Mouse (Mus musculus) thymus, adult 2 months (tissue): ENCODE results near the gene Mpdz. TPM values are rescaled to one million over a fixed set of nuclear protein-coding genes. Genes with fewer than 3 reads are reported as not detected.

Source experiments
- DNase-seq: peaks from one replicate; pipeline ENCODE4 v3.0.0; 2021
- H3K27ac ChIP-seq: fragments of 200-500 bp; 2 replicates; pipeline ENCODE4 v1.5.1; 2012; ENCODE audit warnings: low read length, control low read depth; ENCODE audit not compliant: control insufficient read depth, insufficient read depth
- H3K27me3 ChIP-seq: fragments of 200-500 bp; 2 replicates; pipeline ENCODE4 v1.6.1; 2012; ENCODE audit warnings: mild to moderate bottlenecking, low read length, moderate library complexity, mixed read lengths; ENCODE audit not compliant: control insufficient read depth, insufficient read depth
- H3K36me3 ChIP-seq: fragments of 200-500 bp; 2 replicates; pipeline ENCODE4 v1.6.1; 2012; ENCODE audit warnings: mild to moderate bottlenecking, low read length, moderate library complexity; ENCODE audit not compliant: control insufficient read depth, insufficient read depth
- H3K4me1 ChIP-seq: fragments of 200-500 bp; replicated peaks from 2 replicates; pipeline ENCODE4 v1.6.1; 2012; ENCODE audit warnings: low read length; ENCODE audit not compliant: control insufficient read depth, insufficient read depth
- H3K4me3 ChIP-seq: fragments of 200-500 bp; 2 replicates; pipeline ENCODE4 v1.5.1; 2012; ENCODE audit warnings: mild to moderate bottlenecking, low read length, control low read depth, moderate library complexity; ENCODE audit not compliant: control insufficient read depth, insufficient read depth
- CTCF ChIP-seq: fragments of 200-500 bp; IDR thresholded peaks from 2 replicates; pipeline ENCODE4 v1.5.1; 2012; ENCODE audit warnings: mild to moderate bottlenecking, control low read depth, low read length, moderate library complexity, borderline replicate concordance; ENCODE audit not compliant: control insufficient read depth, poor library complexity, insufficient read depth; ENCODE audit errors: extremely low read depth
- POLR2A ChIP-seq: fragments of 200-500 bp; IDR thresholded peaks from 2 replicates; pipeline ENCODE4 v1.6.1; 2012; ENCODE audit warnings: mild to moderate bottlenecking, low read length, control low read depth, moderate library complexity; ENCODE audit not compliant: control insufficient read depth, poor library complexity, insufficient read depth; ENCODE audit errors: extremely low read depth
- WGBS: fragments of 180-500 bp; shearing (Covaris S2); methylation state at CpG from one replicate; pipeline ENCODE4 v1.1.7; 2018; 5-methylcytosine and 5-hydroxymethylcytosine counted together
- polyA plus RNA-seq: library from polyadenylated mRNA; depleted of rRNA; stranded (reverse); fragments of >200 nt; gene quantifications from 2 replicates; pipeline ENCODE4 v1.2.3, GENCODE M21; 2012; rRNA removed

Gene Mpdz
- polyA plus RNA-seq: 1.1 and 1.8 TPM in 2 replicates

DNA sequence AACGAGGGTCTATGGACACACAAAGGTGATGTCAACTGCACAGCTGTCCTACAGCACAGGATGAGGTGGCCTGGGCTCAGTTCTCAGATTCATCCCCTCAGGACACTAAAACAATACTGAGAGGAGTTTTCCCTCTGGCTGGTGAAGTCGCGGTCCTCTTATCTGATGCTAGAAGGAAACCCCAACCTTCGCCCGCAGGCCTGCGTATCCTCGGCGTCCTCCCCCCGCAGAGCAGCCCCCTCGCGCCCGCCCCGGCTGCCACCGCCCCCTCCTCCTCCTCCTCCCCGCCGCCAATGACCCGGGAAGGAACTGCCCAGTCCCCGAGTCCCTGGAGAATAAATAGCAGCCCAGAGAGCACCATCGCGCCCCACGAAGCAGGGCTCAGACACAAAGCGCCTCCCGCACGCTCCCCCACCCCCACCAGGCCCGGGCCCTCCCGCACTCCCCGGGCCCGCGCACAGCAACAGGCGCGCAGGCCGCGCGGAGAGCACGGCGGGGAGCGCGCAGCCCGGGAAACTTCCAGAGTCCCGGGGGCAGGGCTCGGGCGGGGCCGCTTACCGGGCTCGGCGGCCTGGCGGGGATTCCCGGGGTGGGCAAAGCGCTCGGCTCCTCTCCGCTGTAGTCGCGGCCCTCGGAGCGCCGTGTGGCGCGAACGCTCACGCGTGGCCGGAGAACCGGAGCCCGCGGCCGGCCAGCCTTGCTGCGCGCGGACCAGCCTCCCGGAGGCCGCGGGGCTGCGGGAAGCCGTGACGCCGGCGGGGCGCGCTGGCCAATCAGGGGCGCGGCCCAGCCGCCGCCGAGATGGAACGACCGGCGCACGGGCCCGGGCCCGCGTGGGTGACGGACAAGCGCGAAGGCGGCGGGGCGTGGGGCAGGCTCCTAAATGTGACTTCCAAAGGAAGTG lies at the start of gene Mpdz:
TSS of gene Mpdz (minus strand) at position 738 of the 904 bp plus-strand sequence.
- H3K4me1 ChIP-seq: no peaks in the 10 kb centered on the region
- no peaks in the 10 kb centered on the region for H3K27me3 ChIP-seq
- 2% methylated on average over 92 of the region's 97 CpGs for WGBS
- no peak for TF ChIP-seq CTCF
- TF ChIP-seq POLR2A: no peak
- DNase-seq: no peak
- H3K36me3 ChIP-seq: no peaks in the 10 kb centered on the region
- H3K4me3 ChIP-seq: peak within 1 kb of the TSS; percentile 17; the same call in 1 of the 2 replicates
- no peak within 1 kb of the TSS for H3K27ac ChIP-seq

DNA sequence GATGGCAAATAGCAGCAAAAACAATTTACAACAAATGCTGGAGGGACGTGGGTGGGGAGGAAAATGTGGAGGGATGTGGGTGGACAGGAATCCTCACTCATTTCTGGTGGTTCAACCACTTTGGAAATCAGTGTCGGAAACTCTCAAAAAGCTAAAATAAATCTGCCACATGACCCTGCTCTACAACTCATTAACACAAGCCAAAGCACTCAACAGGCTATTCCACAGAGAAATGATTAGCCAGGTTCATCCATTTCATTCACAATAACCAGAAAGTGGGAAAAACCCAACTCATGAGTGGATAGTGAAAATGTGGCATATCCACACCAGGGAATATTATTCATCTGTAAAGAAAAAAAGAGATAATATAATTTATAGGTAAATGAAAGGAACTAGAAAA lies 47.9 kb upstream of the Mpdz start:
- H3K36me3 ChIP-seq: no peaks in the 10 kb centered on the region

DNA sequence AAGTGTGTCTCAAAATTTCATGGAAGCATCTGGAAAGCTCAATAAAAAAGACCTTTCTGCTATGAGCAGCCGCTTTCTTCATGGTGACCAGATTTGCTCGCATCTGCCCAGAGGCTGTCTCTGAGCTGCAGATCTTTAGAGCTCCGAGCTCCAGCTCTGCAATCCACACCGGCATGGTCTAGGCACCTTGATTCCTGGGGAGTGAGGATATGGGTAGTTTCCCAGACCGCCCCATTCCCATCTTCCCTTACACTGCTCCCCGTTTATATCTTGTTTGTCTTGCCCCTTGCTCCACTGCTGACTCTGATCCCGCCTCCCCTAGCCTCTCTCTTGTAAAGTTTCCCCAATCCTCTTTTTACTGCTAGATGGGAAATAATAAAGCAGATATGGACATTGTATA lies 42.0 kb upstream of the Mpdz start:
- Histone ChIP-seq H3K4me1 (no peaks in the 10 kb centered on the region), H3K4me3 (no peak overlapping the region), H3K27ac (no peak overlapping the region), H3K36me3 (no peaks in the 10 kb centered on the region), H3K27me3 (no peaks in the 10 kb centered on the region)
- no peak for TF ChIP-seq CTCF
- TF ChIP-seq POLR2A: no peak
- WGBS: 85% methylated on average over 7 of the region's 7 CpGs
- no peak for DNase-seq

More for the DNA sequence above, 47.9 kb upstream of the Mpdz start:
- WGBS: 83% methylated on average over 2 of the region's 2 CpGs
- no peak for DNase-seq
- no peaks in the 10 kb centered on the region for H3K27me3 ChIP-seq
- H3K27ac ChIP-seq: no peak overlapping the region
- TF ChIP-seq CTCF (no peak), POLR2A (no peak)
- no peaks in the 10 kb centered on the region for H3K4me1 ChIP-seq
- no peak overlapping the region for H3K4me3 ChIP-seq

DNA sequence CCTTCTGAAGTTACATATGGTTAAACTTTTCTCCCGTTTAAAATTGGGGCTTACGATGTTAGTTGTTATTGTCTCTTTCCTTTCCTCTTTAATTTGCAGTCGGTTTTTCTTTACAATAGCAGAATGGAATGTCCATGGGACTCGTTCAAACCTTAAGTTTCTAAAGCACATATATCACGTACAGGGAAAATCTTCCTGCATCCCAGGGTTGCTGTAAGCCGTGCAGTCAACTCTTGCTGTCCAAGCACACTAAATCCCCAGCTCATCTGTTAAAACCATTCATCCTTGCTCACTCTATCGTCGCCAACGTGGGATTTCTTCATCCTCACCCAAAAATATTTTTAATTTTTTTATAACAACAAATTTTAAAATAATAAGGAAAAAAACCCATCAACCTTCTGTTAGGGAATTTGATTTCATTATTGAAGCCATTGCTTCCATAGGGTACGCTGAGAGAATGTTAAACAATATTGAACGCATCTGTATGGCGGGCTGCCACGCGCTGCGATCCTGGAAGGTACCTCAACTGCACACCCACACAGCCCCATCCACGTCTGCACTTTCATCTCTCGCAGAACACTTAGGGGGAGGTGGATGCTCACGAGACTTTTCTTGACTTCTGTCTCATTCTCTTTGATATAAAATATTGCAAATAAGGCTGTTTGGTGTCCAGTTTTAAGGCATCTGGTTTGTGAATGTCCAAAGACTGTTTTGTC lies 41.4 kb upstream of the Mpdz start:
- Histone ChIP-seq H3K27ac (no peak overlapping the region), H3K4me1 (no peaks in the 10 kb centered on the region), H3K36me3 (no peaks in the 10 kb centered on the region), H3K27me3 (no peaks in the 10 kb centered on the region), H3K4me3 (no peak overlapping the region)
- TF ChIP-seq CTCF: no peak
- no peak for TF ChIP-seq POLR2A
- WGBS: 82% methylated on average over 18 of the region's 18 CpGs
- DNase-seq: no peak

- Histone ChIP-seq H3K36me3 (no peaks in the 10 kb centered on the region), H3K4me1 (no peaks in the 10 kb centered on the region), H3K27me3 (no peaks in the 10 kb centered on the region), H3K4me3 (no peak overlapping the region), H3K27ac (no peak overlapping the region)
- no peak for DNase-seq
- no peak for TF ChIP-seq CTCF
- no peak for TF ChIP-seq POLR2A
- WGBS: 55% methylated on average over 6 of the region's 6 CpGs
Observed at GRCm38 (mm10) chr4:81483159-81483558, 40.5 kb upstream of the Mpdz start.

DNA sequence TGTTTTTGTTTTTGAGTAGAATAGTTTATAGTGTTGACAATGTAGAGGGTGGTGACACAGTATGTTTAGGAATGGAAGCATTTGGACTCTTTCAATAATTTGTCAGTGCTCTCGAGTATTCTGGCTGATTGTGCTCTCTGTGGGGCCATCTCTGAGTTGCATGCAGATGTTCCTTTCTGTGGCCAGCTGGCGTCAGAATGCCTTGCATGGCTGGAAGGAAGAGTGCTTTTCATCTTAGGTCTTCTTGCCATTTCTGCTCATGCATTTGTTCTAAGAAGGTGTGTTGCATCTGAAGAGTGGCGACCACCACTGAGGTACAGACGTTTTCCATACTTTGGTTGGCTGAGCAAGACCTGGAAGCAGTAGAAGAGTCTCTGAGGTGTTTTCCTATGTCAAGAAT lies 24.2 kb upstream of the Mpdz start:
- H3K36me3 ChIP-seq: no peaks in the 10 kb centered on the region
- no peak for TF ChIP-seq POLR2A
- TF ChIP-seq CTCF: no peak
- H3K27me3 ChIP-seq: no peaks in the 10 kb centered on the region
- H3K4me1 ChIP-seq: no peaks in the 10 kb centered on the region
- 85% methylated on average over 4 of the region's 4 CpGs for WGBS
- no peak for DNase-seq
- no peak overlapping the region for H3K4me3 ChIP-seq
- no peak overlapping the region for H3K27ac ChIP-seq
